Mouse (Mus musculus): ENCODE results near the gene Hspb1. TPM values are rescaled to one million over a fixed set of nuclear protein-coding genes. Genes with fewer than 3 reads are reported as not detected.
A peak's percentile ranks its signal among the peaks of the same experiment; 100 is the strongest.

Gene Hspb1
- polyA plus RNA-seq (2016; fragmentation: Nextera tagmentation; extraction: Ambion mirVana) = 655 and 948 TPM in 2 replicates

GRCm38 (mm10) chr5:135887675-135888102 is at the start of gene Hspb1:
Gene Hspb1, plus strand, starts transcription at chr5:135887919.
- DNase-seq (ENCODE audit: low spot score) = peak; percentile 95
- Histone ChIP-seq H3K4me3 (peak within 1 kb of the TSS; percentile 71), H3K27ac (peak within 1 kb of the TSS; percentile 91), H3K4me1 (peaks cover 12% of the 10 kb centered on the region), H3K9me3 (no peaks in the 10 kb centered on the region), H3K27me3 (ENCODE audit: insufficient read depth, poor library complexity, severe bottlenecking) (peaks cover 29% of the 10 kb centered on the region), H3K36me3 (no peaks in the 10 kb centered on the region)
- WGBS = under 1% methylated on average over 24 of the region's 24 CpGs

DNA sequence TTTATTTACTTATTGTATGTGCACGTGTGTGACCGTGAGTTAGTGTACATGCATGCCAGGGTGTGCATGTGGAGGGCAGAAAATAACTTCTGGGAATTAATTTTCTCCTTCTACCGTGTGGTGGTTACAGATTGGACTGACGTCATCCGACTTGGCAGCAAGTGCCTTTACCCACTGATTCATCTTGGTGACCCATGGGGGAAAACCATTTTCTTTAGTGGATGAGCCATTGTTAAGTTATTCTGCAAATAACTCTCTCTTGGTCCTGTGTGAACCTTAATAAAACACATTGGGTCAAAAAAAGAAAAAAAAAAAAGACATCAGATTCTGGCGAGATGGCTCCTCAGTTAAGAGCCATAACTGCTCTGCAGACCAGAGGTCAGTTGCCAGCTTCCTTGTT is 46.1 kb upstream of the Hspb1 start:
- Histone ChIP-seq H3K27ac (no peak overlapping the region), H3K4me1 (no peaks in the 10 kb centered on the region), H3K9me3 (no peaks in the 10 kb centered on the region), H3K36me3 (no peaks in the 10 kb centered on the region), H3K4me3 (no peak overlapping the region), H3K27me3 (ENCODE audit: insufficient read depth, poor library complexity, severe bottlenecking) (peaks cover 20% of the 10 kb centered on the region; the same call in 1 of the 2 replicates)
- 78% methylated on average over 6 of the region's 6 CpGs for WGBS
- DNase-seq (ENCODE audit: low spot score) = no peak

DNA sequence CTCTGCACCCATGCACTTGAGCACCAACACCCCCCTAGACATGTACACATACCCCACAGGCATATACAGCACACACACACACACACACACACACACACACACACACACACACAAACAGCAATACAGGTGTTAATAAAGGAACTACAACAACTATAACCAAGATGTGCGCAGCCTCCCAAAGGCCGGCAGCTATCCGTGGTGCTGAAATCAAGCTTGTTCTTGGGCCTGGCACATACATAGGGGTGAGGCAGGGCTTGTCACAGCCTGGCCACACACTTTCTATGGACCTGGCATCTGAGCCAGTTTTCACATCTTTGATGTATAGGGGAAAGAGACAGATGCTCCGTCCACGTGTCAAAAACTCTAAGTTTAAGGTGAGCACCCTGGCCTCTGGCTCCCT is 44.3 kb upstream of the Hspb1 start:
- no peak overlapping the region for H3K27ac ChIP-seq
- H3K4me1 ChIP-seq = no peaks in the 10 kb centered on the region
- WGBS = 22% methylated on average over 5 of the region's 5 CpGs
- H3K36me3 ChIP-seq = no peaks in the 10 kb centered on the region
- no peak for DNase-seq (ENCODE audit: low spot score)
- H3K9me3 ChIP-seq = no peaks in the 10 kb centered on the region
- H3K27me3 ChIP-seq (ENCODE audit: insufficient read depth, poor library complexity, severe bottlenecking) = peaks cover 24% of the 10 kb centered on the region; the same call in 1 of the 2 replicates
- H3K4me3 ChIP-seq = no peak overlapping the region

DNA sequence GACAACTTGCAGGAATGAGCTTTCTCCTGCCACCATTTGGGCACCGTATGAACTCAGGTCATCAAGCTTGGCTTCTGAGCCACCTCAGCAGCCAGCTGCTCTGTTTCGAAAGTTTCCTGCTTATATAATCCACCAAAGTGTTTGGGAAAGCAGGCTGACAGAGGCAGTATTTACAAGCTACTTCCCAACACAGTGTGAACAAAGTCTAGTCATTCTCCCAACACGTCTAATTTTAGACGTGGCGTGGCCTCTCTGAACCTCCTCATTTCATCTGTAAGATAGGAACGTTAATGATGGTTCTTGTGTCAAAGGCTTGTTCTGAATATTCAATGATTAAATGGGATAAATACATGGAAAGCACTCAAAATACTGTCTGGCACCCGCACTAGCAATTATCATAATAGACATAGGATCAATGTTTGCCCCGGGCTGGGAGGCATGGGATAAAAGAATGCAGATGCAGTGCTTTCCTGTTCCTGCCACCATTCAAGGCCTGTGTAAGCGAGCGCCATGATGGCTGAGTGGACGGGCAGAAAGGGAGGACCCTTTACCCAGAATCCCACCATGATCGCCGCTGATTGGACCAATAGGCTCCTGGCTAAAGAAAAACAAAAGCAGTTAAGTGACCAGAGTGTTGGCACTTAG is 41.9 kb upstream of the Hspb1 start:
- Histone ChIP-seq H3K36me3 (no peaks in the 10 kb centered on the region), H3K9me3 (no peaks in the 10 kb centered on the region), H3K4me3 (no peak overlapping the region), H3K4me1 (peaks cover under 1% of the 10 kb centered on the region; the same call in 1 of the 2 replicates), H3K27me3 (ENCODE audit: insufficient read depth, poor library complexity, severe bottlenecking) (peaks cover 29% of the 10 kb centered on the region), H3K27ac (no peak overlapping the region)
- no peak for DNase-seq (ENCODE audit: low spot score)
- 70% methylated on average over 13 of the region's 13 CpGs for WGBS

DNA sequence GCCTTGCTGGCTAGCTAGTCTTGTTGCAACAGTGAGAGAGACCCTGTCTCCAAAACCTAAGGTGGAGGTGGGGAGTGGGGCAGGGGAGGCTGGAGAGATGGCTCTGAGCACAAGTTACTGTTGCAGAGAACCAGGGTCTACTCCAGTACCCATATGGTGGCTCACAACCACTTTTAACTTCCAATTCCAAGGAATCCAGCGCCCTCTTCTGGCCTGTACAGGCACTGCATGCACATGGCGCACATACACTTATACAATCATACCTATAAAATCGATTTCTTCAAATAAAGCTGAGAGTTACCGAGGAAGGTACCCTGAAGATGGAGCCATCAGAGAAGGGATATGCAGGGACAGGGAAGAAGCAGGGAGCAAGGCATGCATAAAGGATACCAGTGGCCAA is 40.3 kb upstream of the Hspb1 start:
- H3K4me1 ChIP-seq = peaks cover 12% of the 10 kb centered on the region
- H3K36me3 ChIP-seq = no peaks in the 10 kb centered on the region
- no peaks in the 10 kb centered on the region for H3K9me3 ChIP-seq
- DNase-seq (ENCODE audit: low spot score) = no peak
- H3K4me3 ChIP-seq = no peak overlapping the region
- peaks cover 45% of the 10 kb centered on the region for H3K27me3 ChIP-seq (ENCODE audit: insufficient read depth, poor library complexity, severe bottlenecking)
- H3K27ac ChIP-seq = no peak overlapping the region
- WGBS = 60% methylated on average over 4 of the region's 4 CpGs

- 74% methylated on average over 3 of the region's 3 CpGs for WGBS
Measured at GRCm38 (mm10) chr5:135847881-135848280, 39.8 kb upstream of the Hspb1 start.

GRCm38 (mm10) chr5:135851024-135851423 is 36.7 kb upstream of the Hspb1 start:
- Histone ChIP-seq H3K4me1 (peaks cover 13% of the 10 kb centered on the region), H3K9me3 (no peaks in the 10 kb centered on the region), H3K36me3 (no peaks in the 10 kb centered on the region), H3K4me3 (0 out of 2 replicates have a peak overlapping the region, but pooled peaks have one; percentile 2), H3K27me3 (ENCODE audit: insufficient read depth, poor library complexity, severe bottlenecking) (peaks cover 81% of the 10 kb centered on the region), H3K27ac (no peak overlapping the region)
- DNase-seq (ENCODE audit: low spot score) = peak; percentile 83
- WGBS = 2% methylated on average over 15 of the region's 15 CpGs

More at GRCm38 (mm10) chr5:135847881-135848280, 39.8 kb upstream of the Hspb1 start:
- Histone ChIP-seq H3K4me1 (peaks cover 13% of the 10 kb centered on the region), H3K27ac (no peak overlapping the region), H3K27me3 (ENCODE audit: insufficient read depth, poor library complexity, severe bottlenecking) (peaks cover 50% of the 10 kb centered on the region), H3K9me3 (no peaks in the 10 kb centered on the region), H3K4me3 (no peak overlapping the region), H3K36me3 (no peaks in the 10 kb centered on the region)
- no peak for DNase-seq (ENCODE audit: low spot score)

DNA sequence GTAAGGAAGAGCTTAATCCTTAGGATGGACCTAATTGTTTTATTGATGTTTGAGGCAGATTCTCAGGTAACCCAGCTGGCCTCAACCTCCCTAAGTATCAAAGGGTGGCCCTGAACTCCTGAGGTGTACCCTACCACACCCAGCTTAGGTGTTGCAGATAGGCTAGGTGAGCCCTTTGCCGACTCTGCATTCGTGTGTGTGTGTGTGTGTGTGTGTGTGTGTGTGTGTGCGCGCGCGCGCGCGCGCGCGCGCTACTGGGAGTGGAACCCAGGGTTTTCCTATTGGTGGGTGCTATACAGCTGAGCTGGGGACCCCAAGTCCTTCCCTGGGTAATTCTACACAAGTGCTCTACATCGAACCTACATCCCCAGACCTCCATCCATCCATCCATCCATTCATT is 36.2 kb upstream of the Hspb1 start:
- Histone ChIP-seq H3K4me3 (no peak overlapping the region), H3K9me3 (no peaks in the 10 kb centered on the region)
- WGBS = 3% methylated on average over 7 of the region's 14 CpGs

GRCm38 (mm10) chr5:135852421-135852820 is 35.3 kb upstream of the Hspb1 start:
- Histone ChIP-seq H3K4me1 (peaks cover 18% of the 10 kb centered on the region), H3K27me3 (ENCODE audit: insufficient read depth, poor library complexity, severe bottlenecking) (peaks cover 90% of the 10 kb centered on the region), H3K9me3 (no peaks in the 10 kb centered on the region), H3K27ac (no peak overlapping the region), H3K4me3 (peak overlapping the region; percentile 31; the same call in 1 of the 2 replicates), H3K36me3 (no peaks in the 10 kb centered on the region)
- under 1% methylated on average over 10 of the region's 10 CpGs for WGBS
- DNase-seq (ENCODE audit: low spot score) = no peak

More for the DNA sequence above, 36.2 kb upstream of the Hspb1 start:
- Histone ChIP-seq H3K4me1 (peaks cover 13% of the 10 kb centered on the region), H3K27ac (no peak overlapping the region), H3K27me3 (ENCODE audit: insufficient read depth, poor library complexity, severe bottlenecking) (peaks cover 86% of the 10 kb centered on the region), H3K36me3 (no peaks in the 10 kb centered on the region)
- DNase-seq (ENCODE audit: low spot score) = no peak

- H3K27me3 ChIP-seq (ENCODE audit: insufficient read depth, poor library complexity, severe bottlenecking) = peaks cover 100% of the 10 kb centered on the region
- DNase-seq (ENCODE audit: low spot score) = no peak
- H3K36me3 ChIP-seq = no peaks in the 10 kb centered on the region
- no peak overlapping the region for H3K27ac ChIP-seq
- 64% methylated on average over 7 of the region's 7 CpGs for WGBS
- H3K9me3 ChIP-seq = no peaks in the 10 kb centered on the region
- H3K4me3 ChIP-seq = no peak overlapping the region
- H3K4me1 ChIP-seq = peaks cover 18% of the 10 kb centered on the region
Measured at GRCm38 (mm10) chr5:135853731-135854130, 34.0 kb upstream of the Hspb1 start.

DNA sequence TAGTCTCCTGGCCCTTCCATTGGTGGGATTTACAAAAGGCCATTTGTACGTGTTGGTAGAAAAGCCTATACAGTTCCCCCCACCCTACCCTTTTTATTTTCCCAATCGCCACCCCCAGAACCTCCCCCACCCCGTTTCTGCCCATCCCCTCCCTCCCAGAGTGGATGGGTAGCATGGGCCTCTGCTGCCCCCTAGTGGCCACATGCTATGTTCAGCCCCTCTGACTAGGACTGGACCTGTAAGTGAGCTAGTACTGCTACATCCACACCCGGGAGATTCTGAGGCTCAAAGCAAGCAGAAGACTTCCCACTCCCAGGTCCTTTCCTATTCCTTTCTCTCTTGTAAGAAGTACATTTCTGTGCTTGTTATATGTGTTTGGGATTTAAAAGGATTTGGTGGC is 32.6 kb upstream of the Hspb1 start:
- WGBS = 0% methylated on average over 4 of the region's 4 CpGs
- Histone ChIP-seq H3K4me3 (no peak overlapping the region), H3K36me3 (no peaks in the 10 kb centered on the region), H3K9me3 (no peaks in the 10 kb centered on the region), H3K4me1 (peaks cover 18% of the 10 kb centered on the region), H3K27me3 (ENCODE audit: insufficient read depth, poor library complexity, severe bottlenecking) (peaks cover 98% of the 10 kb centered on the region), H3K27ac (no peak overlapping the region)
- peak; percentile 87 for DNase-seq (ENCODE audit: low spot score)

- no peak for DNase-seq (ENCODE audit: low spot score)
- H3K36me3 ChIP-seq = no peaks in the 10 kb centered on the region
- 28% methylated on average over 8 of the region's 8 CpGs for WGBS
- H3K4me3 ChIP-seq = no peak overlapping the region
- no peak overlapping the region for H3K27ac ChIP-seq
- peaks cover 18% of the 10 kb centered on the region for H3K4me1 ChIP-seq
- peaks cover 95% of the 10 kb centered on the region for H3K27me3 ChIP-seq (ENCODE audit: insufficient read depth, poor library complexity, severe bottlenecking)
- H3K9me3 ChIP-seq = no peaks in the 10 kb centered on the region
Measured at GRCm38 (mm10) chr5:135866662-135867061, 21.1 kb upstream of the Hspb1 start.

DNA sequence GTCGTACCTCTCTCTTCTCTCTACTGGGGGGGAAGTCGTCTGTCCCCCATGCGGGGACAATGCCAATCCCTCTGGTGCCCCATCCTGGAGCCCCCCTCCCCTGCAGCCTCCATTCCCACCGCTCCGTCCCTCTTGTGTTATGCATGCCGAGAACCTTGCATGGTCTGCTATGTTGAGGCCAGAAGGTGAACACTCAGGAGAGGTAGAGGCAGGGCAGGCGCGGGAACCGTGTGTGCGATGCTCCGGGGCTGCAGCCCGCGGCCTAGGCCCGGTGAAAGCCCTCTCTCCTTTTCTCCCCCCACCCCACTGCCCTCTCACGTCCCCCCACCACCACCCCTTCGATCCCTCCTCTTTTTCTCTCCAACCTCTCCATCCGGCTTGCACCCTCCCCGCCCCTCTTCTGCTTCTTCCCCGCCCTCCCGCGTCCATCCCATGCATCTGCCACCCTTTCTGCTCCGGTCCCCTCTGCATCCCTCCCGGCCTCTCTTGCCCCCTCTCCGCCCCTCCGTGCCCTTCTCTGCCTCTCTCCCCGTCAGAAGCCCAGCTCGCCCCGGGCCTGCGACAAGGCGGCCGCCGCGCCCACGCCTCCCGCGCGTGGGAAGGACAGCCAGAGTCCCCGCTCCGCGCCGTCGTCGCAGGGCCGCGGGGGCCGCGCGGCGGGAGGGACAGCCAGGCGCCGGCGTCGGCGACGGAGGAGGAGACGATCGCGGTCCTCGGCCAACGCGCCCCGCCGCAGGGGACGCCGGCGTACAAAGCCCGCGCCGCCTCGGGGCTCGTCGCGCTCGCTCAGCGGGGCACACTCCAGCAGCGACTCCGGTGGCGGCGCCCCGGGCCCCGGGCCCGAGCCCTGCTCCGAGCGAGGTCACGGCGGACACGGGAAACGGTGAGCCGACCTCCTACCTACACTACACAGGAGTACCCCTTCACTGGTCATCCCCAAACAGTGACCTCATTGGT is 19.8 kb upstream of the Hspb1 start:
- H3K27ac ChIP-seq = peak overlapping the region; percentile 65
- DNase-seq (ENCODE audit: low spot score) = no peak
- H3K9me3 ChIP-seq = no peaks in the 10 kb centered on the region
- H3K36me3 ChIP-seq = no peaks in the 10 kb centered on the region
- peak overlapping the region; percentile 62 for H3K4me3 ChIP-seq
- H3K27me3 ChIP-seq (ENCODE audit: insufficient read depth, poor library complexity, severe bottlenecking) = peaks cover 93% of the 10 kb centered on the region
- 2% methylated on average over 69 of the region's 89 CpGs for WGBS
- peaks cover 19% of the 10 kb centered on the region for H3K4me1 ChIP-seq

Data from heart, embryonic 10.5 days (tissue).